Mouse (Mus musculus) liver, embryonic 16.5 days (tissue): ENCODE measurements around the gene Defb11. TPM values are rescaled to one million over a fixed set of nuclear protein-coding genes. Genes with fewer than 3 reads are reported as not detected.
"Not testable (repeated sequence)": the region's sequence is repeated elsewhere in the genome, so short reads cannot be mapped to it uniquely, and the experiment has no call there.

Experiments used
- ATAC-seq: fragments of 200-750 bp; cut with Nextera tagmentation; 2 replicates; pipeline ENCODE4 v1.8.0; 2017; ENCODE audit warnings: low read depth, mild to moderate bottlenecking, moderate number of reproducible peaks, moderate library complexity
- H3K27ac ChIP-seq: fragments of 300-500 bp; sonication (generic); 2 replicates; pipeline ENCODE4 v1.5.1; 2014; ENCODE audit warnings: mild to moderate bottlenecking, low read length
- H3K27me3 ChIP-seq: fragments of 300-500 bp; sonication (generic); 2 replicates; pipeline ENCODE4 v1.6.1; 2014; ENCODE audit warnings: low read depth, low read length, mixed read lengths; ENCODE audit not compliant: control insufficient read depth, insufficient read depth
- H3K36me3 ChIP-seq: fragments of 300-500 bp; sonication (generic); 2 replicates; pipeline ENCODE4 v1.6.1; 2014; ENCODE audit warnings: mild to moderate bottlenecking; ENCODE audit not compliant: control insufficient read depth, insufficient read depth
- H3K4me1 ChIP-seq: fragments of 300-500 bp; sonication (generic); 2 replicates; pipeline ENCODE4 v1.6.1; 2014; ENCODE audit warnings: low read depth, low read length, mixed read lengths; ENCODE audit not compliant: control insufficient read depth
- H3K4me2 ChIP-seq: fragments of 300-500 bp; sonication (generic); 2 replicates; pipeline ENCODE4 v1.6.1; 2014; ENCODE audit warnings: low read depth, low read length, mixed read lengths
- H3K4me3 ChIP-seq: fragments of 300-500 bp; sonication (generic); 2 replicates; pipeline ENCODE4 v1.5.1; 2014; ENCODE audit warnings: low read depth, mild to moderate bottlenecking, low read length
- H3K9ac ChIP-seq: fragments of 300-500 bp; sonication (generic); 2 replicates; pipeline ENCODE4 v1.6.1; 2014; ENCODE audit warnings: low read depth, low read length
- H3K9me3 ChIP-seq: fragments of 300-500 bp; sonication (generic); replicated peaks from 2 replicates; pipeline ENCODE4 v1.6.1; 2016; ENCODE audit warnings: low read length; ENCODE audit not compliant: control insufficient read depth
- WGBS: fragments of 180-500 bp; shearing (Covaris S2); extraction: QIAGEN DNeasy Blood & Tissue Kit; methylation state at CpG from one replicate; pipeline ENCODE4 v1.1.7; 2014; ENCODE audit not compliant: insufficient replicate concordance; 5-methylcytosine and 5-hydroxymethylcytosine counted together
- polyA plus RNA-seq: library from polyadenylated mRNA; unstranded; fragments of >200 nt; fragmentation: Nextera tagmentation; extraction: Ambion mirVana; gene quantifications from 2 replicates; pipeline ENCODE4 v1.2.1, GENCODE M21; 2015

The Defb11 gene
- polyA plus RNA-seq, 1 experiment from 2014 or later = not detected

DNA sequence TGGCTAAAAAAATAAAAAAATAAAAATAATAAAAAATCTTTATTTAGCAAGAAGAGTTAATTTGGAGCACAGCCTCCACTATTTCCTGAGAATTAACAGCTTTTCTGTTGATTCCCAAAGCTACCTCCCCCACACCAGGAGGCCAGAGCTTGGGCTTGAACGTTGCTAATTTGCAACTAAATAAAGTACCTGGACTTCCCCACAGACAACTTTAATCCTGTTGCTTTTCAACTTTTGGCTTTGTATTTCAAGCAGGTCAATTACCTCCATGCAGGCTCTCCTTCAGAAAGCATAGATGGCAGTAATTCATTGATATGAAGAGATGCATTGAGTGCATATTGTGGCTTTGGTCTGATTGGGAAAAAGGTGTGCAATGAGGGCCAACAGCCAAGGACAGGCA is 5.7 kb upstream of the Defb11 start:
- no peak overlapping the region for H3K4me3 ChIP-seq
- ATAC-seq = no peak

GRCm38 (mm10) chr8:21885321-21885720 is 20.9 kb downstream of the Defb11 start, which contains the start of gene Defb9:
TSS of gene Defb9 (minus strand) at chr8:21885421.
- not testable (repeated sequence) for H3K27ac ChIP-seq, H3K4me1 ChIP-seq, H3K9ac ChIP-seq, H3K27me3 ChIP-seq, H3K36me3 ChIP-seq, H3K4me2 ChIP-seq, H3K9me3 ChIP-seq, ATAC-seq, H3K4me3 ChIP-seq

More for the DNA sequence above, 5.7 kb upstream of the Defb11 start:
- Histone ChIP-seq H3K27ac (no peak overlapping the region), H3K9ac (no peak overlapping the region), H3K4me2 (no peak overlapping the region), H3K27me3 (no peaks in the 10 kb centered on the region), H3K9me3 (no peaks in the 10 kb centered on the region), H3K36me3 (no peaks in the 10 kb centered on the region), H3K4me1 (no peaks in the 10 kb centered on the region)
- 14% methylated on average over 1 of the region's 1 CpGs for WGBS

- not testable (repeated sequence) for H3K9ac ChIP-seq, ATAC-seq, H3K27me3 ChIP-seq, H3K4me1 ChIP-seq, H3K4me2 ChIP-seq, H3K27ac ChIP-seq, H3K4me3 ChIP-seq, H3K9me3 ChIP-seq, H3K36me3 ChIP-seq
- WGBS = 18% methylated on average over 1 of the region's 1 CpGs
These were observed 47.6 kb downstream of the Defb11 start, which contains the start of gene Defb10 for GRCm38 (mm10) chr8:21858586-21858985. TSS of gene Defb10 (plus strand) at chr8:21858901.

Other genes starting within 250 kb of the Defb11 start
- not detected in 2 replicates for gene Defa34, start 240.6 kb downstream of the Defb11 start, polyA plus RNA-seq
- gene AY761184, start 202.8 kb downstream of the Defb11 start, polyA plus RNA-seq = not detected in 2 replicates
- gene Defa24, start 171.9 kb downstream of the Defb11 start, polyA plus RNA-seq = 0.63 TPM in 1 of 2 replicates, not detected in the other
- gene Defb50, start 82.9 kb downstream of the Defb11 start, polyA plus RNA-seq = not detected in 2 replicates
- not detected in 2 replicates for gene Defb2, start 66.5 kb downstream of the Defb11 start, polyA plus RNA-seq
- not detected in 2 replicates for gene Defb10, start 47.5 kb downstream of the Defb11 start, polyA plus RNA-seq
- not detected in 2 replicates for gene Defb9, start 21.0 kb downstream of the Defb11 start, polyA plus RNA-seq
- not detected in 2 replicates for gene Defb15, start 26.3 kb upstream of the Defb11 start, polyA plus RNA-seq
- gene Defb35, start 31.9 kb upstream of the Defb11 start, polyA plus RNA-seq = not detected in 2 replicates
- gene Defb13, start 40.4 kb upstream of the Defb11 start, polyA plus RNA-seq = not detected in 2 replicates
- gene Fam90a1a, start 52.3 kb upstream of the Defb11 start, polyA plus RNA-seq = not detected in 2 replicates
- not detected in 2 replicates for gene Ccdc70, start 63.4 kb upstream of the Defb11 start, polyA plus RNA-seq
- 12.8 and 14.1 TPM in 2 replicates for gene Atp7b, start 153.9 kb upstream of the Defb11 start, polyA plus RNA-seq
- gene Alg11, start 154.3 kb upstream of the Defb11 start, polyA plus RNA-seq = 11.0 TPM in 2 replicates
- gene Nek5, start 218.6 kb upstream of the Defb11 start, polyA plus RNA-seq = 0.06 and 0.15 TPM in 2 replicates